Mouse (Mus musculus) stomach, postnatal 0 days (tissue): Measurements from ENCODE around the gene Zkscan17.
A peak's percentile ranks its signal among the peaks of the same experiment; 100 is the strongest.

ENCODE experiments used
- CTCF ChIP-seq: IDR thresholded peaks from 2 replicates; pipeline ENCODE4 v1.5.1; 2016; ENCODE audit warnings: antibody characterized with exemption, low read depth, mild to moderate bottlenecking, moderate library complexity
- EP300 ChIP-seq: optimal IDR thresholded peaks from 2 replicates; pipeline ENCODE3; 2016; ENCODE audit warnings: antibody characterized with exemption

DNA sequence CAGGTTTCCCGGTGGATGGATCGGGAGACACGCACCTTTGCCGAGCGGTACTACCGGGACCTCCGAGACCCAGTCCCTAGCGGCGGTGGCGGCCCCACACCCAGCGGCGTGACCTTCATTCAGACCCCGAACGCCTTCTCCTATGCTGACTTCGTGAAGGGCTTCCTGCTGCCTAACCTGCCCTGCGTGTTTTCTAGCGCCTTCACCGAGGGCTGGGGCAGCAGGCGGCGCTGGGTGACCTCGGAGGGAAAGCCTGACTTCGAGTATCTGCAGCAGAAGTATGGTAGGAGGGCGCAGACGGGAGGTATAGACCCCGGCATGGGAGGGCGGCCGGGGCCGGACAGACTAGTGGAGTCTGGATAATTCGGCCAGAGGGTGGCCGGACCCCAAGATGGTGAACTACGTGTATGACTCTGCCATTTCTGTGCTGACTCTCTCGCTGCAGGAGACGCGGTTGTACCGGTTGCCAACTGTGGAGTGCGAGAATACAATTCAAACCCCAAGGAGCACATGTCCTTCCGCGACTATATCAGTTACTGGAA, 76.2 kb downstream of the Zkscan17 start:
- TF ChIP-seq CTCF (peak; percentile 56), EP300 (no peak)
